Mouse (Mus musculus) limb, embryonic 15.5 days (tissue): ENCODE data around the gene Zfp839. TPM values are rescaled to one million over a fixed set of nuclear protein-coding genes. Genes with fewer than 3 reads are reported as not detected.
"Not testable (repeated sequence)": the region's sequence is repeated elsewhere in the genome, so short reads cannot be mapped to it uniquely, and the experiment has no call there.

Experiments
- ATAC-seq: fragments of 200-750 bp; cut with Nextera tagmentation; 2 replicates; pipeline ENCODE4 v1.8.0; 2017; ENCODE audit warnings: low read depth, moderate TSS enrichment; ENCODE audit not compliant: insufficient number of reproducible peaks, low FRiP score, low TSS enrichment
- H3K27ac ChIP-seq: fragments of 300-500 bp; sonication (generic); 2 replicates; pipeline ENCODE4 v1.5.1; 2015; ENCODE audit warnings: moderate library complexity, mild to moderate bottlenecking, inconsistent platforms
- H3K27me3 ChIP-seq: fragments of 300-500 bp; sonication (generic); 2 replicates; pipeline ENCODE4 v1.6.1; 2015; ENCODE audit warnings: inconsistent platforms
- H3K36me3 ChIP-seq: fragments of 300-500 bp; sonication (generic); 2 replicates; pipeline ENCODE4 v1.6.1; 2015; ENCODE audit warnings: inconsistent platforms
- H3K4me1 ChIP-seq: fragments of 300-500 bp; sonication (generic); 2 replicates; pipeline ENCODE4 v1.6.1; 2015; ENCODE audit warnings: inconsistent platforms
- H3K4me2 ChIP-seq: fragments of 300-500 bp; sonication (generic); 2 replicates; pipeline ENCODE4 v1.6.1; 2015; ENCODE audit warnings: mild to moderate bottlenecking, inconsistent platforms
- H3K4me3 ChIP-seq: fragments of 300-500 bp; sonication (generic); 2 replicates; pipeline ENCODE4 v1.5.1; 2015; ENCODE audit warnings: mild to moderate bottlenecking, inconsistent platforms
- H3K9ac ChIP-seq: fragments of 300-500 bp; sonication (generic); 2 replicates; pipeline ENCODE4 v1.6.1; 2015; ENCODE audit warnings: inconsistent platforms
- H3K9me3 ChIP-seq: fragments of 300-500 bp; sonication (generic); 2 replicates; pipeline ENCODE4 v1.6.1; 2016; ENCODE audit warnings: inconsistent platforms
- WGBS: fragments of 180-500 bp; shearing (Covaris S2); methylation state at CpG from one replicate; pipeline ENCODE4 v1.1.7; 2015; 5-methylcytosine and 5-hydroxymethylcytosine counted together
- polyA plus RNA-seq: library from polyadenylated mRNA; unstranded; fragments of >200 nt; fragmentation: Nextera tagmentation; extraction: Ambion mirVana; gene quantifications from 2 replicates; pipeline ENCODE4 v1.2.1, GENCODE M21; 2015

Gene Zfp839
- polyA plus RNA-seq, 1 experiment from 2014 or later = 8.8 TPM

GRCm38 (mm10) chr12:110843194-110844048, 6.6 kb upstream of the Zfp839 start:
- Histone ChIP-seq H3K27ac (no peak overlapping the region), H3K4me2 (peak overlapping the region; percentile 78), H3K4me3 (peak overlapping the region; percentile 52), H3K36me3 (no peaks in the 10 kb centered on the region), H3K27me3 (peaks cover 22% of the 10 kb centered on the region; the same call in 1 of the 2 replicates), H3K9ac (0 out of 2 replicates have a peak overlapping the region, but pooled peaks have one; percentile 24), H3K9me3 (no peaks in the 10 kb centered on the region), H3K4me1 (peaks cover 20% of the 10 kb centered on the region)
- no peak for ATAC-seq
- 19% methylated on average over 32 of the region's 32 CpGs for WGBS

DNA sequence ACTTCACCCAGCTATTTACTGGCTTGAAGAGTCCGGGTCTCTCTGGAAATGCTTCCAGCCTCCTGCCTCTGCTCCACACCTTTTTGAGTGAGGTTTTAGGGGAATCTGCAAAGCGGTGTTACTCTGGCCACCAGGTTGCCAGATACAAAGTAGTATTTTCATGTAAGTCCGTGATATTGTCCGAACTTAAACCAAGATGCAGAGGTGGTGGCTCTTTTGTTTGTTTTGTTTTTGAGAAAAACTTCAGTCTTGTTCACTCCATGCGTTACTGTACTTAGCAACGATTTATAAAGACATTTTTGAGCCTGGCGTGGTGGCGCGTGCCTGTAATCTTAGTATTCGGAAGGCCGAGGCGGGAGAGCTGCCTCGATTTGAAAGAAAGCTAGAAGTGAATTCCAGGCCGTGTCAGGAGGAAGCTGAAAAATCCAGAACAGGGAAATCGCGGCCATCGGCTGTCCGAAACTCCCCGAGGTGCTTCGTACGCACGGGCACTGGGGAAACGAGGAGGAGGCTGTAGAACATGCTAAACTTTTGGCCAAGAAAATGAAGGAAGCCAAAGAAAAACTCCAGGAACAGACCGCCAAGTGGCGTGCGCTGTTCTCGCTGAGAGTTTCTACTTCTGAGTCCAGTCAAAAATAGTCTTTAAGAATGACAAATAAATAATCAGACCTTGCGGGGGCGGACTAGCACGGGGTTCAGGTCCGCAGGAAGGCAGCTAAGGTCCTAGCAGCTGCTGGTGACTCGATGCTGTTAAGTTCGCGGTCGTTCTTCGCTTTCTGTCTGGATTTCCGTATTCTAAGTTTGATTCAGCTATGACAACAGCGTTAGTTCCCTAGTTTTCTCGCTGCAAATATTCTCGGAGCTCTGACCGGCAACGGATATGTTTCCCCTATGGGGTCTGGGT, 5.6 kb upstream of the Zfp839 start:
- WGBS = 2% methylated on average over 42 of the region's 42 CpGs
- H3K4me3 ChIP-seq = peak overlapping the region; percentile 52
- H3K27ac ChIP-seq = peak overlapping the region; percentile 80
- peaks cover 20% of the 10 kb centered on the region for H3K4me1 ChIP-seq
- H3K27me3 ChIP-seq = peaks cover 22% of the 10 kb centered on the region
- H3K4me2 ChIP-seq = peak overlapping the region; percentile 78
- ATAC-seq = 0 out of 2 replicates have a peak, but pooled peaks have one; percentile 9
- H3K36me3 ChIP-seq = no peaks in the 10 kb centered on the region
- H3K9ac ChIP-seq = peak overlapping the region; percentile 24; the same call in 1 of the 2 replicates
- no peaks in the 10 kb centered on the region for H3K9me3 ChIP-seq

GRCm38 (mm10) chr12:110845131-110845880, 4.7 kb upstream of the Zfp839 start:
- Histone ChIP-seq H3K27me3 (peaks cover 22% of the 10 kb centered on the region), H3K9ac (0 out of 2 replicates have a peak overlapping the region, but pooled peaks have one; percentile 24), H3K4me3 (peak overlapping the region; percentile 52), H3K27ac (peak overlapping the region; percentile 80), H3K4me1 (peaks cover 24% of the 10 kb centered on the region), H3K9me3 (no peaks in the 10 kb centered on the region), H3K36me3 (no peaks in the 10 kb centered on the region), H3K4me2 (peak overlapping the region; percentile 78)
- peak; percentile 85 for ATAC-seq
- WGBS = under 1% methylated on average over 36 of the region's 36 CpGs

GRCm38 (mm10) chr12:110846191-110846765, 3.8 kb upstream of the Zfp839 start:
- whole genome bisulfite sequencing = 68% methylated on average over 6 of the region's 6 CpGs
- H3K9ac ChIP-seq = no peak overlapping the region
- peak overlapping the region; percentile 52 for H3K4me3 ChIP-seq
- H3K27ac ChIP-seq = no peak overlapping the region
- peak overlapping the region; percentile 78 for H3K4me2 ChIP-seq
- H3K4me1 ChIP-seq = peaks cover 31% of the 10 kb centered on the region
- no peaks in the 10 kb centered on the region for H3K9me3 ChIP-seq
- no peaks in the 10 kb centered on the region for H3K36me3 ChIP-seq
- H3K27me3 ChIP-seq = peaks cover 22% of the 10 kb centered on the region
- ATAC-seq = no peak

- Histone ChIP-seq H3K4me3 (peak overlapping the region; percentile 89), H3K4me1 (peaks cover 27% of the 10 kb centered on the region), H3K27me3 (peaks cover 17% of the 10 kb centered on the region), H3K36me3 (peaks cover 12% of the 10 kb centered on the region), H3K9ac (peak overlapping the region; percentile 89), H3K9me3 (no peaks in the 10 kb centered on the region), H3K27ac (peak overlapping the region; percentile 87), H3K4me2 (peak overlapping the region; percentile 64)
- ATAC-seq = no peak
- 8% methylated on average over 9 of the region's 9 CpGs for WGBS
These were observed 840 bp downstream of the Zfp839 start for GRCm38 (mm10) chr12:110850929-110851256.

DNA sequence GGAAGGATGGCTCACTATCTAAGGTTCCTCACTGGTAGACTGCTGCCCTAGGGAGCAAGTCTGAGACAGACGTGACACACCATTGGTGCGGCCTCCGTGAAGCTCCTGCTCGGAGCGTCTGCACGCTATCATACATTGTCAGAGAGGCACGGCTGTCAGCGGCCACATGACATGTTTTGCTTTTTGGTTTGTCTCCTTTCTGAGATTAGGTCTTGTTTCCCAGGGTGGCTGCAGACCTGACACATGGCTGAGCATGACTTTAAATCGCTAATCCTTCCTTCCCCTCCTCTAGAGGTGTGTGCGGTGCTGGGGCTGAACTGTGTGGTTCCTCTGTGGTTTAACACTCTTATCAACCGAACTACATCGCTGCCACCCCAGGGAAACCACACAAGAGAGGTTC, 1.4 kb downstream of the Zfp839 start:
- peaks cover 22% of the 10 kb centered on the region for H3K4me1 ChIP-seq
- H3K27ac ChIP-seq = no peak overlapping the region
- no peak overlapping the region for H3K9ac ChIP-seq
- ATAC-seq = no peak
- peaks cover 12% of the 10 kb centered on the region for H3K27me3 ChIP-seq
- WGBS = 74% methylated on average over 12 of the region's 12 CpGs
- H3K9me3 ChIP-seq = no peaks in the 10 kb centered on the region
- peaks cover 18% of the 10 kb centered on the region for H3K36me3 ChIP-seq
- H3K4me2 ChIP-seq = peak overlapping the region; percentile 64
- peak overlapping the region; percentile 89 for H3K4me3 ChIP-seq

GRCm38 (mm10) chr12:110851923-110852322, 1.9 kb downstream of the Zfp839 start:
- H3K36me3 ChIP-seq = peaks cover 23% of the 10 kb centered on the region
- no peak overlapping the region for H3K27ac ChIP-seq
- 89% methylated on average over 1 of the region's 1 CpGs for WGBS
- no peak overlapping the region for H3K4me2 ChIP-seq
- peaks cover 8% of the 10 kb centered on the region; the same call in 1 of the 2 replicates for H3K27me3 ChIP-seq
- no peaks in the 10 kb centered on the region for H3K9me3 ChIP-seq
- H3K4me1 ChIP-seq = peaks cover 22% of the 10 kb centered on the region
- H3K4me3 ChIP-seq = no peak overlapping the region
- no peak for ATAC-seq
- no peak overlapping the region for H3K9ac ChIP-seq

GRCm38 (mm10) chr12:110854786-110855737, 5.0 kb downstream of the Zfp839 start:
- no peaks in the 10 kb centered on the region for H3K9me3 ChIP-seq
- no peak overlapping the region for H3K4me3 ChIP-seq
- ATAC-seq = no peak
- no peak overlapping the region for H3K4me2 ChIP-seq
- H3K27me3 ChIP-seq = no peaks in the 10 kb centered on the region
- no peak overlapping the region for H3K9ac ChIP-seq
- H3K4me1 ChIP-seq = peaks cover 18% of the 10 kb centered on the region
- 79% methylated on average over 32 of the region's 32 CpGs for WGBS
- H3K27ac ChIP-seq = peak overlapping the region; percentile 64
- H3K36me3 ChIP-seq = peaks cover 38% of the 10 kb centered on the region

GRCm38 (mm10) chr12:110857196-110857595, 7.1 kb downstream of the Zfp839 start:
- H3K27ac ChIP-seq = no peak overlapping the region
- ATAC-seq = no peak
- H3K9ac ChIP-seq = no peak overlapping the region
- H3K4me3 ChIP-seq = no peak overlapping the region
- H3K36me3 ChIP-seq = peaks cover 54% of the 10 kb centered on the region
- peaks cover 4% of the 10 kb centered on the region; the same call in 1 of the 2 replicates for H3K4me1 ChIP-seq
- no peak overlapping the region for H3K4me2 ChIP-seq
- 70% methylated on average over 7 of the region's 7 CpGs for WGBS
- no peaks in the 10 kb centered on the region for H3K9me3 ChIP-seq
- no peaks in the 10 kb centered on the region for H3K27me3 ChIP-seq

DNA sequence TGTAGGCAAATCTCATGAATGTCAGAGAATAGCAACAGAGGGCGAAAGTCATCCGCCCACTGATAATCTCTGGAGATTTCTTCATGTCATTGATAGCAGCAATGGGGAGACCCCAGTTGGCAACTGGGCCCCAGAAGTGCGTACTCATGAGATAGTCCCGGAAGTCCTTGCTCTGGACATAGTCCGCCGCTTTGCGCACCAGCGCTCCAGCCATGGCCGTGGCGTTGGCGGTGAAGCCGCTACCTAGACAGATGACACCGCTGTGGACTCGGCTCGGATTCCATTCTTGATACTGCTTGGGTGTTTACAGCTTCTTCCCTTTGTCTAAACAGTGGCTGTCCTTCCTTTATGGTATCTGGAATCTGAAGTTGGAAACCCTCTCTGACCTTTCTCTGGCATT, 8.6 kb downstream of the Zfp839 start:
- not testable (repeated sequence) for ATAC-seq, H3K27me3 ChIP-seq
- peaks cover 61% of the 10 kb centered on the region for H3K36me3 ChIP-seq

More for the DNA sequence above, 8.6 kb downstream of the Zfp839 start:
- not testable (repeated sequence) for H3K4me1 ChIP-seq, H3K27ac ChIP-seq, H3K4me3 ChIP-seq, H3K9me3 ChIP-seq, H3K4me2 ChIP-seq, H3K9ac ChIP-seq
- 93% methylated on average over 15 of the region's 15 CpGs for WGBS
